Mouse (Mus musculus): ENCODE measurements at regions not wholly inside any gene's neighbourhood (a gene's known extent, or its start where the extent isn't known, plus 50 kb on each side); places are given as distances from the start of the nearest gene placed in this dataset.

DNA sequence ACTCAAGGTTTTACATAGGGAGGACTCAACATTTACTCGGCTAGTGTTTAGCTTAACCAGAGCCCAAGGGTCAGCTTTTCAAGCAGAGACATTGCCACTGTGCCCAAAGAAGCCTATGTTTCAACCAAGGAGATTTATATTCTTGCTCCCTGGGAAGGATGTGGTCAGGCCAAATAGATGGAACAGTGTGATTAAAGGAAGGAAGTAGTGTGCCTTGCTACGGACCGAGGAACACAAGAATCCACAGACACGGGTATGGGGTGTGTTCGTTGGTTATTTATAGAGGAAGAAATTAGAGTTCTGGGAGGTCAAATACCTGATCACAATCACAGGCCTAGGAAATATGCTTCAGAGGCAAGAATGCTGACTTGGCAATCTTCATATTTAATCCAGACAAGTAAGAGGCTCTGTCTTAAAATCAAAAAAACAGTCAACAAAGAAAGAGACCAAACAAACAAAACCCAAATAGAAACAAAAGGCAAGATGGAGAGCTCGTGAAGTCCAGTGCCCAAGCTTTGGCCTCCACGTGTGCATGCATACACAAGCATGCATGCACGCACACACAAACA, 133.9 kb upstream of the Trp63 start:
- Histone ChIP-seq H3K9ac (ENCODE audit: low read depth, poor library complexity, severe bottlenecking) (no peak overlapping the region), H3K27ac (ENCODE audit: insufficient read depth, low read length) (no peak overlapping the region), H3K9me3 (replicated peaks; ENCODE audit: control insufficient read depth, insufficient read depth, low read length, poor library complexity, severe bottlenecking) (no peaks in the 10 kb centered on the region), H3K4me1 (ENCODE audit: control insufficient read depth, insufficient read depth, low read length) (no peaks in the 10 kb centered on the region), H3K27me3 (ENCODE audit: control insufficient read depth, insufficient read depth, low read length, poor library complexity, severe bottlenecking) (no peaks in the 10 kb centered on the region; the same call in 1 of the 2 replicates), H3K36me3 (ENCODE audit: control insufficient read depth, insufficient read depth, low read length, poor library complexity, severe bottlenecking) (no peaks in the 10 kb centered on the region), H3K4me3 (ENCODE audit: low read depth, low read length) (no peak overlapping the region)
- TF ChIP-seq CTCF (IDR thresholded peaks at IDR 0.05; ENCODE audit: low read depth, low read length) (no peak), EP300 (IDR thresholded peaks at IDR 0.05; ENCODE audit: insufficient read depth, low read depth, low read length) (no peak), POLR2A (IDR thresholded peaks at IDR 0.05; ENCODE audit: insufficient read depth, low read length) (no peak)

DNA sequence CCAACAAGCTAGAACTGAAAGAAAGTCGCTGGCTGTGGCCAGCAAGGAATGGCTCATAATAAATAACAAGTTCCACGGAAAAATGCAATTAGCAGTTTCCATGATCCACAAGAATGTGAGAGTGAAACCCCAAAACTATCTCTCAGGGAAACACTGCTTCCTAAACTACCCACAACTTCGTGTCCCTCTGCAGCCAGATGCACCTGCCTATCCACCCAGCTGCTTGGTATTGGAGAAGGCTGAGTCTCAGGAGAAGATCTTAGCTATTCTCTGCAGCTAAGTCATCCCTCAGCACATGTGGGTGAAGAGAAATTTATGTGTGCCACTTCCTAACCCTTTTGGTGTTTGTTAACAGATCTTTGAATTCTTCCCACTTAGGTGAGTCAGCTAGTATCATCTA, 126.4 kb upstream of the Trp63 start:
- no peaks in the 10 kb centered on the region for H3K9me3 ChIP-seq (replicated peaks; ENCODE audit: control insufficient read depth, insufficient read depth, low read length, poor library complexity, severe bottlenecking)
- H3K4me1 ChIP-seq (ENCODE audit: control insufficient read depth, insufficient read depth, low read length) = no peaks in the 10 kb centered on the region

DNA sequence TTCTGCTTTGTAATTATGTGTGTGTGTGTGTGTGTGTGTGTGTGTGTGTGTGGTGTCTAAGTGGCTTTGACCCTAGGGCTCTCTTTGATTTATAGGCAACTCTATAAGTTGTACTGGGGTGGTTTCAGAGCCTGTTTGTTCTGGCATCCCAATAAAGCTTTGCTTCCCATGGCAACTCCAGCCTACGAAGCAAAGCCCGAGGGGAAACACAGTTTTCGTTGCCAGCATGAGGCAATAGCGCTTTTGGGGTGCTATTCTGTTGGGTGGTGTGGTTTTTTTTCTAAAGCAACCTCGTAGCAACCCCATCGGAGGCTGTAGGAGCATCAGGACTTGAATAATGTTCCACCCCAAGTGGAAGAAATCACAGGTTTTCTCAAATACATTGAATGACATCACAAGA, 103.3 kb upstream of the Trp63 start:
- TF ChIP-seq POLR2A (IDR thresholded peaks at IDR 0.05; ENCODE audit: insufficient read depth, low read length) (no peak), EP300 (IDR thresholded peaks at IDR 0.05; ENCODE audit: insufficient read depth, low read depth, low read length) (no peak), CTCF (IDR thresholded peaks at IDR 0.05; ENCODE audit: low read depth, low read length) (no peak)
- Histone ChIP-seq H3K4me1 (ENCODE audit: control insufficient read depth, insufficient read depth, low read length) (peaks cover 4% of the 10 kb centered on the region), H3K36me3 (ENCODE audit: control insufficient read depth, insufficient read depth, low read length, poor library complexity, severe bottlenecking) (no peaks in the 10 kb centered on the region), H3K27me3 (ENCODE audit: control insufficient read depth, insufficient read depth, low read length, poor library complexity, severe bottlenecking) (no peaks in the 10 kb centered on the region), H3K27ac (ENCODE audit: insufficient read depth, low read length) (no peak overlapping the region), H3K9ac (ENCODE audit: low read depth, poor library complexity, severe bottlenecking) (no peak overlapping the region), H3K9me3 (replicated peaks; ENCODE audit: control insufficient read depth, insufficient read depth, low read length, poor library complexity, severe bottlenecking) (peaks cover 3% of the 10 kb centered on the region; the same call in 1 of the 2 replicates), H3K4me3 (ENCODE audit: low read depth, low read length) (no peak overlapping the region)

More for the DNA sequence above, 126.4 kb upstream of the Trp63 start:
- Histone ChIP-seq H3K27me3 (ENCODE audit: control insufficient read depth, insufficient read depth, low read length, poor library complexity, severe bottlenecking) (no peaks in the 10 kb centered on the region; the same call in 1 of the 2 replicates), H3K36me3 (ENCODE audit: control insufficient read depth, insufficient read depth, low read length, poor library complexity, severe bottlenecking) (no peaks in the 10 kb centered on the region), H3K4me3 (ENCODE audit: low read depth, low read length) (no peak overlapping the region), H3K9ac (ENCODE audit: low read depth, poor library complexity, severe bottlenecking) (no peak overlapping the region), H3K27ac (ENCODE audit: insufficient read depth, low read length) (no peak overlapping the region)
- TF ChIP-seq CTCF (IDR thresholded peaks at IDR 0.05; ENCODE audit: low read depth, low read length) = no peak
- TF ChIP-seq EP300 (IDR thresholded peaks at IDR 0.05; ENCODE audit: insufficient read depth, low read depth, low read length) = no peak
- no peak for TF ChIP-seq POLR2A (IDR thresholded peaks at IDR 0.05; ENCODE audit: insufficient read depth, low read length)

DNA sequence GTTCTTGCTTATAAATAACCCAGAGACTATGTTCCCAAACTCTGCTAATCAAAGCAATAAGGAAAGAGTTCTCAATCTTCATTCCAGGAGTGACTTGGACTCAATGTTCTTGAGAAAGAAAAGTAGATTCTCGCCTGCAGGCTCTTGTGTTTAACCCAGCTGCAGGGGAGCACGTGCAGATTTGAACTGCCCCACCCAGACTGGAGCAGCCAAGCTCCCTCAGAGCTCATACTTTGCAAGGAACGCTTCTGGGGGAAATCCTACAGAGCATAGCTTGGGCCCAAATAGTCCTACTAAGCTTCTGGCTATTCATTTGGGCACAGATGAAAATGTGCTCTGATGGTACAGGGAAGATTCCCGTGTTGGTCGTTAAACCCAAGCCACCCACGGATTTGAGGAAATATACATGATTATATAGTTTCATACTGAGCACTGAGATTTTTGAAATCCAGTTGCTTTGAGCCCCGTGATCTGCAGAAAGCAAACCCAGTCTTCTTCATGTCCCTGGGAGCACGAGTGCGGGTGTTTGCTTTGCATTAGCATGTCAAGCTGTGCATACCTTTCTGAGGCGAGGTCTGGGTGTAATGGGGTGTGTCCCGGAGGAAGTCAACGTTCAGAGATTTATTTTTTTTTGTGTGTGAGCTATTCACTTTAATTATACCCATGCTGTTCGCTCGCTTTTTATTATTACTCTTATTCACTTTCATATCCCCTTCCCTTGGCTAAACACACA, 99.1 kb upstream of the Trp63 start:
- no peak overlapping the region for H3K9ac ChIP-seq (ENCODE audit: low read depth, poor library complexity, severe bottlenecking)
- H3K4me3 ChIP-seq (ENCODE audit: low read depth, low read length) = no peak overlapping the region
- H3K9me3 ChIP-seq (replicated peaks; ENCODE audit: control insufficient read depth, insufficient read depth, low read length, poor library complexity, severe bottlenecking) = no peaks in the 10 kb centered on the region
- H3K27me3 ChIP-seq (ENCODE audit: control insufficient read depth, insufficient read depth, low read length, poor library complexity, severe bottlenecking) = peaks cover 1% of the 10 kb centered on the region; the same call in 1 of the 2 replicates
- H3K4me1 ChIP-seq (ENCODE audit: control insufficient read depth, insufficient read depth, low read length) = peaks cover 4% of the 10 kb centered on the region
- H3K36me3 ChIP-seq (ENCODE audit: control insufficient read depth, insufficient read depth, low read length, poor library complexity, severe bottlenecking) = no peaks in the 10 kb centered on the region
- TF ChIP-seq POLR2A (IDR thresholded peaks at IDR 0.05; ENCODE audit: insufficient read depth, low read length) (no peak), EP300 (IDR thresholded peaks at IDR 0.05; ENCODE audit: insufficient read depth, low read depth, low read length) (0 out of 2 replicates have a peak, but pooled peaks have one; percentile 45)
- no peak overlapping the region for H3K27ac ChIP-seq (ENCODE audit: insufficient read depth, low read length)

DNA sequence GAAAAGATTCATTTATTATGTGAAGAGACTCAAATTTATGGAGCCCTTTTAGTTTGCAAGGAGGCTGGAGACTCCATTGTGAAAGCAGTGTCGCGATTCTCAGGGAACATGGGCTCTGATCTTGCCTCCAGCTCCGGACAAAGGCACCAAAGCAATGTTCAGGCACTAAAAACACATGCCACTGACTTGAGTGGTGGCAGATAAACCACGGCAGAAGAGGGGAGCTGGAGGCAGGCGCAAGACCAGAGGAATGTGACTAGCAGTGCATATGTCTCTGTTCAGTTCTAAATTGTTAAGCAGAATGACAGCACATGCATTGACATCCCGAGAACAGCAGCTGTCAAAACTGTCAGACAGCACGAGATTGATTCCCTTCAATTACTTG, 98.5 kb upstream of the Trp63 start:
- TF ChIP-seq POLR2A (IDR thresholded peaks at IDR 0.05; ENCODE audit: insufficient read depth, low read length) = no peak
- TF ChIP-seq CTCF (IDR thresholded peaks at IDR 0.05; ENCODE audit: low read depth, low read length) = no peak
- TF ChIP-seq EP300 (IDR thresholded peaks at IDR 0.05; ENCODE audit: insufficient read depth, low read depth, low read length) = no peak
- no peaks in the 10 kb centered on the region for H3K36me3 ChIP-seq (ENCODE audit: control insufficient read depth, insufficient read depth, low read length, poor library complexity, severe bottlenecking)
- no peak overlapping the region for H3K27ac ChIP-seq (ENCODE audit: insufficient read depth, low read length)
- H3K9me3 ChIP-seq (replicated peaks; ENCODE audit: control insufficient read depth, insufficient read depth, low read length, poor library complexity, severe bottlenecking) = no peaks in the 10 kb centered on the region
- peaks cover 4% of the 10 kb centered on the region for H3K4me1 ChIP-seq (ENCODE audit: control insufficient read depth, insufficient read depth, low read length)
- H3K9ac ChIP-seq (ENCODE audit: low read depth, poor library complexity, severe bottlenecking) = no peak overlapping the region
- no peak overlapping the region for H3K4me3 ChIP-seq (ENCODE audit: low read depth, low read length)
- peaks cover 1% of the 10 kb centered on the region; the same call in 1 of the 2 replicates for H3K27me3 ChIP-seq (ENCODE audit: control insufficient read depth, insufficient read depth, low read length, poor library complexity, severe bottlenecking)

DNA sequence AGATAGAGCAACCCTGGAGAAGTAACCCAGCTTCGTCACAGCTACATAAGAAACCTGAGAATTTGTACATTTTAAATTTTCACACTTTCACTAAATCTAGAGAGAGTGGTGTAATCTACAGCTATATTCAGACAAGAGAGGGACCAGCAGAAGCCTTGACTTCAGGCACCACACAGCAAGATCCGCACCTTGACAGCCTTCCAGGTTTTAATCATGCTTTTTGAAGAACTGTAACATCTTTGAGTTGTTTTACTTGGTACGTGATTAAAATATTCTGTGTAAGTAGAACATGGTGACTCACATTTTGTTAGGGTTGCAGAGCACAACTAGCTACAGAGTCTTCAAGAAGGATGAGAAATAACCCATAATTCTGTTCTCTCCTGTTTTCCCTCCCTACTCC, 97.6 kb upstream of the Trp63 start:
- H3K36me3 ChIP-seq (ENCODE audit: control insufficient read depth, insufficient read depth, low read length, poor library complexity, severe bottlenecking) = no peaks in the 10 kb centered on the region
- peaks cover 4% of the 10 kb centered on the region for H3K4me1 ChIP-seq (ENCODE audit: control insufficient read depth, insufficient read depth, low read length)
- no peak for TF ChIP-seq EP300 (IDR thresholded peaks at IDR 0.05; ENCODE audit: insufficient read depth, low read depth, low read length)
- TF ChIP-seq CTCF (IDR thresholded peaks at IDR 0.05; ENCODE audit: low read depth, low read length) = no peak
- no peak for TF ChIP-seq POLR2A (IDR thresholded peaks at IDR 0.05; ENCODE audit: insufficient read depth, low read length)
- peaks cover 1% of the 10 kb centered on the region; the same call in 1 of the 2 replicates for H3K27me3 ChIP-seq (ENCODE audit: control insufficient read depth, insufficient read depth, low read length, poor library complexity, severe bottlenecking)
- H3K9ac ChIP-seq (ENCODE audit: low read depth, poor library complexity, severe bottlenecking) = no peak overlapping the region
- no peaks in the 10 kb centered on the region for H3K9me3 ChIP-seq (replicated peaks; ENCODE audit: control insufficient read depth, insufficient read depth, low read length, poor library complexity, severe bottlenecking)
- H3K27ac ChIP-seq (ENCODE audit: insufficient read depth, low read length) = no peak overlapping the region
- no peak overlapping the region for H3K4me3 ChIP-seq (ENCODE audit: low read depth, low read length)
